Mouse (Mus musculus) adrenal gland, postnatal 36 days (tissue): ENCODE measurements around the gene Psg17. TPM values are rescaled to one million over a fixed set of nuclear protein-coding genes. Genes with fewer than 3 reads are reported as not detected.
"Not testable (repeated sequence)": the region's sequence is repeated elsewhere in the genome, so short reads cannot be mapped to it uniquely, and the experiment has no call there.

Source experiments
- DNase-seq, 2 experiments: peaks; one replicate each; pipeline ENCODE4 v3.0.0; 2021; ENCODE audit warnings: mixed read lengths in 1 of 2
- long read RNA-seq, 2 experiments: library from polyadenylated mRNA; stranded (forward); transcript quantifications; one replicate each; pipeline ENCODE4 v2.0.0; 2021; ENCODE audit warnings: borderline sequencing depth in 2 of 2
- total RNA-seq, 2 experiments: library from RNA; stranded (reverse); gene quantifications; 2 replicates each; pipeline ENCODE4 v1.2.3; 2021

The Psg17 gene
- total RNA-seq: not detected
- long read RNA-seq, experiment 1: 0 reads
- long read RNA-seq, experiment 2: 0 reads

GRCm38 (mm10) chr7:18821507-18821906 lies at the start of gene Psg17:
TSS of gene Psg17 (minus strand) at chr7:18821607.
- DNase-seq: no peak

DNA sequence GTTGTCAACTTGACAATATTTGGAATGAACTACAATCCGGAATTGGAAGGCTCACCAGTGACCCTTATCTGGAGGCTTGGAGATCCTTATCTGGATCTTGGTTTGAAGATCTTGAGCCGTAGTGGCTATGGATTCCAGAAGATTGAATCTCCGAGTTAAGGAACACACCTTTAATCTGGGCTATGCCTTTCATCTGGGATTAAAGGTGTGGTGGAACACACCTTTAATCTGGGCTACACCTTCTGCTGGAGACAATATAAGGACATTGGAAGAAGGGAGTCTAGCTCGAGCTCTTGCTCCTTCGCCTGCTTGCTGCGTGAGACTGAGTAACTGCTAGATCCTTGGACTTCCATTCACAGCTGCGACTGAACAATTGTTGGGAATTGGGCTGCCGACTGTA lies 49.6 kb upstream of the Psg17 start, which contains the start of gene Pglyrp1:
Gene Pglyrp1, plus strand, starts transcription at position 301 of the 400 bp plus-strand sequence.
- not testable (repeated sequence) for DNase-seq

DNA sequence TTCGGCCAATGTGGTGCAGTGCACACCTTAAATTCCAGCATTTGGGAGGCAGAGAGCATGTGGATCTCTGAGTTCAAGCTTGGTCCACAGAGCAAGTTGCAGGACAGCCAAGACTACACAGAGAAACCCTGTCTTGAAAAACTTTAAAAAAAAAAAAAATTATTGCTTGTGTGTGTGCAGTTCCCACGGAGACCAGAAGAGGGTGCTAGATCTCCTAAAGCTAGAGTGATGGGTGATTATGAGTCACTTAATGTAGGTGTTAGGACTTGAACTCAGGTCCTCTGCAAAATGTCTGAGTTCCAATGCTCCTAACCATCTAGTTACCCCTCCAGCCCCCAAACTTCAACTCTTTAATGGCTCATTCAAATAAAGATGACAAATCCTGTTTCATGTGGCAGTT lies 47.1 kb upstream of the Psg17 start:
- DNase-seq: no peak

GRCm38 (mm10) chr7:18862801-18863200 lies 41.4 kb upstream of the Psg17 start:
- DNase-seq: no peak

DNA sequence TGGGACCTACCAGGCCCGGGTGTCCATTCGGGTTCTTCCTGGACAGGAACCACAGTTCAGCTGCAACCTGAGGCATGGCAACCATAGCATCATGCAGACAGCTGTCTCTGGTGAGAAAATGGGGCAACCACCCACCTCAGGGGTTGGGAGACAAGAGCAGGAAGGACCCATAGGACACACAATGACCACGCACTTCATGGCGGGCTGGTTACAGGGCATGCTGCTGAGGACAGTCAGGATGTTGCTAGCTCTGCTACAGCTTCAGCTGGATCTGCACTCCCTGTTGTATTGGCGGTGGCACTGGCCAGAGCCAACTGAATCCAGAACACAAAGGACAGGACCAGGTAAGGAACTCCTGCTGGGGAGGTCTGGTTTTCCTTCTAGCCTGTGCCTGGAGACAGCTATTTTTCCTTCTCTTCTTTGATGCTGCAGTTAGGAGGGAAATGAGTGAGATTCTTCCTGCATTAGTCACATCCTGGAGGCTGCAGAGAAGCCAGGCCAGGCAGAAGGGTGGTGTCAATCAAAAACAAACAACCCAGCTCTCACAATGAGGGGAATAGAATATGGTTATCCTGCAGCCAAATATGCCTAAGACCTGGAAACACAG lies 37.0 kb upstream of the Psg17 start:
- peak in 1 of 2 experiments; percentile 21 for DNase-seq

DNA sequence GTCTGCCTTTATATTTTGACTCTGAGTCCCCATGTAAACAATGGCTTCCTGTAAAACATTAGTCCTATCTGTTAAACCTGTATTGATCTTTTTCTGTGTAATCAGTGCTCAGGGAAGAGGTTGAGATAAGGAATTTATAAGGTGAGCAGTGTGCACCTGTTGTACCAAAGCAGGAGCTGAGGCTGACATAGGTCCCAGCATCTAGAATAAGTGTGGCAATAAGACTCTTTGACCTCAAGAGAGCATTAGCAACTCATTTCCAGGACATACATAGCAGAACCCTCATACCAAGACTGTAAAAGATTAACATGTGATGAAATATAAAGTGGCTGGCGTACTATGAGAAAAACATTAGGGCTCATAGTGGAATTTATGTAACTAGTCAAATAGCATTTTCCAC lies 27.0 kb upstream of the Psg17 start:
- no peak for DNase-seq

- DNase-seq: no peak
Measured at GRCm38 (mm10) chr7:18844811-18845210, 23.4 kb upstream of the Psg17 start.

DNA sequence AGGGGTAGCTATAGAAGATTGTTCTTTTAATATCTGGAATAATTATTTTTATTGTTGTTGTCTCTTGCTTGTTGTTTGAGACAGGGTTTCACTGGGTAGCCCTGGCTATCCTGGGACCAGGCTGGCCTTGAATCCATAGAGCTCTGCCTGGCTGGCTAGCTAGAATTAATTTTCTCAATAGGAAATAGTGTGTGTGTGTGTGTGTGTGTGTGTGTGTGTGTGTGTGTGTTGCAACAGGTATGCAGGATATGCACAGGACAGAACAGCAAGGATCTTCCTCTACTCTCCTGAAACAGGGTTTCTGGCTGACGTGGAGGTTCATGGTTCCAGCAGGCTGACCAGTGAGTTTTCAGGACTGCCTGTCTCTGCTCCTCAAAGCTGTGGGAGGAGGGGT lies 19.8 kb upstream of the Psg17 start:
- no peak for DNase-seq

GRCm38 (mm10) chr7:18840386-18841173 lies 19.2 kb upstream of the Psg17 start:
- peak; percentile 47 to 60 for DNase-seq

GRCm38 (mm10) chr7:18839865-18840264 lies 18.5 kb upstream of the Psg17 start, which contains the start of gene Mill2:
TSS of gene Mill2 (plus strand) at chr7:18839966.
- DNase-seq: peak in 1 of 2 experiments; percentile 16

GRCm38 (mm10) chr7:18832298-18832697 lies 10.9 kb upstream of the Psg17 start:
- DNase-seq: peak in 1 of 2 experiments; percentile 17

DNA sequence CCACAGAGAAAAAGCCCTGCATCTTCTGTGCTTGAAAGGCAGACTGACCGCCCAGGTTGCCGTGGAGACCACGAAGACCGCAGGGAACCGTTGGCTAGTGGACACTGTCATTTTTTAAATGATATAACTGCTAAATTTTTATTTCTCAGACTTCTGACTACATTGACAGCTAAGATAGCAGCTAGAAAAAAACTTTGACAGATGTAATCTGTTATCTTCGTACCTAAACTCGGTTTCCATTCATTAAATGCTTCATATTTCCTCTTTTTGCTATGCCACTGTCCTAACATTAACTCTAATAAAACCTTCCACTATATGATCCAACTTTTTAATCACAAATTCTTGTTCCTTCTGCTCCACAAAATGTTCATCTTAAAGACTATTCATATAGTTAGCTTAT lies 8.1 kb upstream of the Psg17 start:
- no peak for DNase-seq

DNA sequence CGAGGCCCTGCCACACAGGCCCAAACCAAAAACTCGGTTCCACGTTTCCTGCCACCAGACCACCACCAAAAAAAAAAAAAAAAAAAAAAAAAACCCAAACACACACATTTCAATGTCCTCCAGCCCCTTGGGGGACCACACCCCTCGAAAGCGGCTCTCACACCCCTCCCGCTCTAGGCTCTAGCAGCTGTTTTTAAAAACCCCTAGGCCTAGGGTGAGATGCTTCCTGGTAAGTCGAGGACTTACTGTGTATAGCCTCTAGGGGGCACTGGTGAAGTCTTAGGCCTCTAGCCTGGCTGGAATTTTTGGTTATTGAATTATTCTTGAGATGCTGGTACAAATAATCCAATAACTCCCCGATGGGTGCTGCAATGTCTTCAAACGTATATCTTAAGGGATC lies 7.2 kb upstream of the Psg17 start:
- peak in 1 of 2 experiments; percentile 20 for DNase-seq

GRCm38 (mm10) chr7:18827792-18828546 lies 6.6 kb upstream of the Psg17 start:
- no peak for DNase-seq

DNA sequence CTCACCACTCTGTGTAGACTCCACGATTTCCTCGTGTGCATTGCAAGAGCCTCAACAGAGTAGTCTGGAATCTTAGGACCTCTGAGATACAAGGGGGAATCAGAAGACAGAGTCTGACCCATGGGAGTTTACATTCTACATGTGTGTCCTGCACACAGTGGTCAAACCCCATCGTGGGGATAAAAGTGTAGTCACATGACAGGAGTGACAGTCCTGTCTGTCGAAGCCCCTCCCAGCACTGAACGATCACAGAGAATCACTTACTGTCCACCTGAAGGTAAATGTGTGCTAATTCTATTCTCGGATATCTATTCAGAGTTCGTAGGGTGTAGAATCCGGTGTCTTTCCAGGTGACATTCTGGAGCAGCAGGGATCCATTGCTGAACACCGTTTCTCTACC lies 3.1 kb downstream of the Psg17 start:
- no peak for DNase-seq

DNA sequence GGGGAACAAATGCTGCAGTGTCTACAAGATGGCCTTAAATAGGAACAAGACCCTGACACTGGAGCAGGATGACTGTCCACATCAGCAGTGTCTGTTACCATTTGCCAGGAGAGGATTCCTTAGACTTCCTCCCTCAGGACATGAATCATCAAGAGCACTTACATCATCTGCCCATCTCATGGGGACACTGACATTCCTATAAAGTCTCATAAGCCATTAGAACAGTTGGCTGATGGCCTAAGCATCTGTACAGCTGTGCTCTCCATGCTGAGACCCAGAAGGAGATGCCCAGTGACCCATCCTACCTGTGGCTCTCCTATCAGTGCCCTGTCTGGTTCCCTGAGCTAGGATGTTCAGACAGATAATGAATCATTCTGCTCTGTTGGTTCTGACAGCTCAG lies 17.9 kb downstream of the Psg17 start:
- DNase-seq: no peak

DNA sequence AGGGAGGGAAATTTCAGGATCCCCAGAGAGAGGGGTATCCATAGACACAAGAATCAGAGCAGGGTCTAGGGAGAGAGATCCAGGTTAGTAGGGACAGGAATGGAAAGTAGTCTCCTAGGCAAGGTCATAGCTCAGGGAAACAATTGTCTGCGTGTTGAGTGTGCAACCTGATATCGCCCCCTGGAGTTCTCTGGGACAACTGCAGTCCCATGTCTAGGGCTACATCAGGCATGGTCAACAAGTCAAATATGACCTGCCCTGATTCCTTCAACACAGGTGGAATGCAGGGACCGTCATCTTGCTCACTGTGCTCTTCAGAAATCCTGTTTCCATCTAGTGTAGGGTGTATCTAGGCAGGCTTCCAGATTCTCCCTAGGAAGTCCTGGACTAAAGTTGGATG lies 22.3 kb downstream of the Psg17 start:
- no peak for DNase-seq

- no peak for DNase-seq
Measured at GRCm38 (mm10) chr7:18798420-18798819, 23.0 kb downstream of the Psg17 start, which contains the start of gene Psg19. TSS of gene Psg19 (minus strand) at chr7:18798520.

DNA sequence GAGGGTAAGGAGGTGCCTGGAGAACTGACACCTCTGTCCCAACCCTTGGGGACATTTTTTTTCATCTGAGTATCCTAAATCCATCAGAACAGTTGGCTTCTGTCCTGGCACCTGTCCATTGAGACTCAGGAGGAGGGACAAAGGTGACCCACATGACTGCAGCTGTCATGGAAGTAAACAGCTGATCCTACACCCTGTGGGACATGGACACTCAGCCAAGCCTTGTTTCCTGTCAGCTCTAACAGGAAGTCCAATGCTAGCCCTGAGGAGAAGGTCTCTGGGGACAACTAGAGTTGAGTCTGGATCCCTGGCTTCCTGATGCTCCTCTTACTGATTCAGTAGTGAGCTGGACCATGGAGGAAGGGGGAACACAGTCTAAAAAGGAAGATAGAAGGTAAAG lies 30.7 kb downstream of the Psg17 start:
- DNase-seq: not testable (repeated sequence)

DNA sequence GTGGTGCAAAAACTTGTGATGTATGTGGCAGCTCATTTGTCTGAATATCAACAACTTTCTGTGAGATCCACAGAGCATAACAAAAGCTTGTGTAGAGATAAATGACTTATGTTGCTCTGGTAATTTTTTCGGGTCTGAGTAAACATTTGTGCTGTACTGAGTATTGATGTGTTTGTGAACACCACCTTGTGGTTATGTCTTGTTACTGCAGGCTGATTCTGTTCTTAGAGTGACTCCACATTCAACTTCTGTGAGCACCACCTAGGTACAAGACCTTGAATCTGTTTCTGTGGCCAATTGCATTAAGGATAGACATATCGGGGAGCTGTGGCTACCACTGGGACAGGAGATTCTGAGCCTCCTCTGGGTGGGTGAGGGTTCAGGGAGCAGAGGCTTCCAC lies 40.1 kb downstream of the Psg17 start:
- not testable (repeated sequence) for DNase-seq

- DNase-seq: no peak
Measured at GRCm38 (mm10) chr7:18779337-18779781, 42.0 kb downstream of the Psg17 start.
